Mouse (Mus musculus): ENCODE measurements around the gene Gm43951.

Gene Gm43951

GRCm38 (mm10) chr11:72206341-72207203 lies at the start of gene Gm43951:
TSS of gene Gm43951 (minus strand) at chr11:72206840.
- in situ Hi-C loops (cut with MseI, MboI) = no loop called here

DNA sequence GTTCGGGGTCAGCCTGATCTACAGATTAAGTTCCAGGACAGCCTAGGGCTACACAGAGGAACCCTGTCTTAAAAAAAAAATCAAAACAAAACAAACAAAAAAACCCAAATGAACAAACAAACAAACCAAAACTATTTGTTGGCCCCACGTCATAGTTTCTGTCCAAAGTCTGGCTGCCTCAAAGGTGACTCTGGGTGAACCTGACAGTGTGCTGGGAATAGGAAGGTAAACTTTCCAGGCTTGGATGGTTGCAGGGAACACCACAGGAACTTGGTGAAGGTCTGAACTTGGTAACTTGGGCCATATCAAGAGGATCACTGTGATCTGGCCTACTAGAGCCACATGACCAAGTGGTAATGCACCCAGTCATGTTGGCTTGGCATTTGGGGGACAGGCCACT lies 49.8 kb upstream of the Gm43951 start:
- in situ Hi-C loops (cut with MseI, MboI) = no loop called here

DNA sequence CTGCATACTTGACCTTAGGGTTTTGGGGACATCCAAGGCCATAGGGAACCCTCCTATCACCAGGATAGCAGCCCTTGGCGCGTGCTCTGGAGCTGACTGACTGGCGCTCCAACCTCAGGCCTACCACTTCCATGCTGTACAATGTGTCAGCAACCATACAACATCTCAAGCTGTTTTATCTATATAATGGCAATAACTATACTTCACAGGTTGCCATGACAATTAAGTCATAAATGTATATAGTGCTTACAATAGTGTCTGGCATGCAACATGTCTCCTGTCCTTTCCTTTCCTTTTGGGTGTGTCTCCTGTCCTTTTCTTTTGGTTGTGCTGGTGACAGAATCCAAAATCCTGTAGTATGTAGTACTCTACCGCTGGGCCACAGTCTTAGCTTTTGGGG lies 49.0 kb upstream of the Gm43951 start:
- in situ Hi-C loops (cut with MseI, MboI) = no loop called here

DNA sequence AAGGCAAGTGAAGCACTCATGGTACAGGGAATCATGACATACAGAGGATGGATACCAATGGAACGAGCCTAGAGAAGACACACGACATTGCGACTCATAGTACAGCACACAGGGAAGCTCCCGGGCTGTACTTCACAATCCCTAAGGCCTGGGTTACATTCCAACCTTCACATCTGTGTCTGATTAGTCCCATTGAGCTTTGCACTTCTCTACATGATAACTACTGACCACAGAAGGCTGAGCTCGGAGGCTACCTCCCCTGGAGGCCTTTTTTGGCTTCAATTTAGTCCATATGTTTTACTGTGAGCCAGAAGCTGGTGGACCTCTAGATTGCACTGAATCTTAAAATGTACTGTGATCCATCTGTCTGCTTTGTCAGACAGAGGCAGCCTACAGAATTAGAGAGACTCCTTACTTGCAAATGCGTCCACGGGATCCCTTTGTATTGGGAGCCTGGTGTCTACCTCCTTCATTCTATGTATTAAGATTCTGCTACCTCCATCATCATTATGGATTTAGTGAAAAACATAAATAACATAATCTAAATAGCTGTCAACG lies 38.6 kb upstream of the Gm43951 start:
- in situ Hi-C loops (cut with MseI, MboI) = no loop called here

DNA sequence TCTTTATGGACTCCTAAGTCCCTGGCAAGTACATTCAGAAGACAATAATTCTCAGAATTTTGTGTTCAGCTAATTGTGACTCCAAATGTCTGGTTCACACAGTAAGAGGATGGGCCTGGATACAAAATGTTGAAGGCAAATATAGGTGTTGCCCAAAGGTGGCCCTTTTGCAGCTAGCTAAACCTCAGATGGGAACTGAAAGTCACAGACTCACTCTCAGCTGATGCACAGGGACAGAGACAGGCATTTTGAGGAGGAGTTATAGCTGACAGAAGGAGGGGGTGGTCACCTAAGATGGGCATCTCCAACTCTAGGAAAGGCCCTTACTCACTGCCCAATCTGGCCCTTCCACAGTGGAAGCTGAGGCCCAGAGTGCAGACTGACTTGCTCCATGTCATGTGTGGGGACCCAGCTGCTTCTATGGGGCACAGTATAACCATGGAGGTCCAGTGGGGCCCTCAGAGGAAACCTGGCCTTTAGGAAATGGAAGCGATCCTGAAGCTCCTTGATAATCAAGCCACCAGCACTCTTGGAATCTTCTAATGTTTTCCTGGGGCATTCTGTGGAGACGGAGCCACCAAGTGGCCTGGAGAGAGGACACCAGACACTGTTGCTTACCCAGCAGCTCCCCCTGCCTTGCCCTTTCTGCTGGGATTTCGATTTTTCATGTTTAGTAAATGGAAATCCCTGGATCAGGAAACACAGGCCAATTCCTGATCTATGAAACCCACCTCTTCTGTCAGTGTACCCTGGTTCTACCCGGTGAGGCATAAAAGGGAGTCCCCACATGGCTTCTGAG lies 33.6 kb upstream of the Gm43951 start:
- in situ Hi-C loops (cut with MseI, MboI) = no loop called here

DNA sequence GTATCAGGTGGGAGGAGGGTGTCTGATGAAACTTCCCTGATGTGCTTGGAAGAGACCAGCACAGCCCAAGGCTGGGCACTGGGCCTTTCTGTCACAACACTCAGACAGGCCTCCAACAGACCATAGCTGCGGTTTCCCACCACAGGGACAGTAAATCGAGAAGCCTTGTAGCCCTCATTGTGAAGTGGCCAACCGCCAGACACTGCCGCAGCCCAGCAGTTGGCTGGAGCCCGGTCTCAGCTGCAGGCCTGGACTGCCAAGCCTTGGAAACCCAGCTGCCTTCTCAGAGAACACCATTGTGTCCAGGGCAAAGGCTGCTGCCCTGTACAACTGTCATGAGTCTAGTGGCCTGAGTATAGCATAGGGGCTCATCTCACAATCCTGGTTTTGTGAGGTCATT lies 27.4 kb upstream of the Gm43951 start:
- in situ Hi-C loops (cut with MseI, MboI) = loop anchor here in 1 of 2 experiments (5.0 kb wide), 1 partner anchor 203 kb away; the partner anchor contains the start of gene Ggt6

DNA sequence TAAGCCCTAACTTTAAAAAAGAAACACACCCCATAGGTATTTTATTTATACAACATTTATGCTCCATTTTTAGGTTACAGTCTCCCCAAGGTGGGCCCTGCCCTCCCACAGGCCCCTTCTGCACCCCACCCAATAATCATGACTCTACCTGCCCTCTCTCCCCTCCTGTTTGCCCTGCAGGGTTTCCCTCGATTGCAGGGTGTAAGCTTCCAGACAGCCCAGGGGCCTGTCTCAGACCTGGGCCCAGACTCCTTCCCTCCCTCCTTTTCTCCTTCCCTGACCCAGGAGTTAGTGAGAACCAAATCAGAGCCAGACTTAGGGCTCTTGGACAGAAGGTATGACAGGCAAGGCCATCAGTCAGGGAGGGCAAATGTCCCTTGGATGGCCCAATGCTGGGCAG lies 26.4 kb upstream of the Gm43951 start:
- in situ Hi-C loops (cut with MseI, MboI) = loop anchor here in 1 of 2 experiments (5.0 kb wide), 1 partner anchor 204 kb away; the partner anchor contains the start of gene Ggt6

- in situ Hi-C loops (cut with MseI, MboI) = loop anchor here in 1 of 2 experiments (5.0 kb wide), 1 partner anchor 205 kb away; the partner anchor contains the start of gene Ggt6
Measured at GRCm38 (mm10) chr11:72232068-72232467, 25.4 kb upstream of the Gm43951 start.

- in situ Hi-C loops (cut with MseI, MboI) = loop anchor here (10.0 kb wide), 2 partner anchors 86 to 116 kb away; partner anchors contain the start of gene Fbxo39 (in 1 of the 2)
Measured at GRCm38 (mm10) chr11:72228513-72228912, 21.9 kb upstream of the Gm43951 start.

DNA sequence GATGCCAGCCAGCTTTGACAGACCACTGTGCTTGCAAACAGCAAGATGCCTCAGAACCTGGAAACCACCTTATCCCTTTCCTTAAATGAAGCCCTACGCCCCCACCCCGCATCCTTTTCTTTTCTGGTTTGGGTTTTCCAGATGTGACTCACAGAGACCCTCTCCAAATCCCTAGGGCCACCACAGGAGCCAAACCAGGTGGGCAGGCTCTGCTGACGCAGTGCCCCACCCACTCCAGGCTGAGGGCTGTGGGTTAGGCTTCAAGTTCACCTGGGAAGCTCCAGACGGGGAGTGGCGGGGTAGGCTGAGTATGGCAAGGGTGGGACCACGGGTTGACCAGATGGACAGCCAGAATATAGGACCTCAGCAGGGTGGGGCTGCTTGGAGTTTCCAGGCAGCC lies 20.3 kb upstream of the Gm43951 start:
- in situ Hi-C loops (cut with MseI, MboI) = loop anchor here (10.0 kb wide), 2 partner anchors 88 to 118 kb away; partner anchors contain the start of gene Fbxo39 (in 1 of the 2)

GRCm38 (mm10) chr11:72226020-72226791 lies 19.6 kb upstream of the Gm43951 start:
- in situ Hi-C loops (cut with MseI, MboI) = loop anchor here (10.0 kb wide), 2 partner anchors 89 to 119 kb away; partner anchors contain the start of gene Fbxo39 (in 1 of the 2)

DNA sequence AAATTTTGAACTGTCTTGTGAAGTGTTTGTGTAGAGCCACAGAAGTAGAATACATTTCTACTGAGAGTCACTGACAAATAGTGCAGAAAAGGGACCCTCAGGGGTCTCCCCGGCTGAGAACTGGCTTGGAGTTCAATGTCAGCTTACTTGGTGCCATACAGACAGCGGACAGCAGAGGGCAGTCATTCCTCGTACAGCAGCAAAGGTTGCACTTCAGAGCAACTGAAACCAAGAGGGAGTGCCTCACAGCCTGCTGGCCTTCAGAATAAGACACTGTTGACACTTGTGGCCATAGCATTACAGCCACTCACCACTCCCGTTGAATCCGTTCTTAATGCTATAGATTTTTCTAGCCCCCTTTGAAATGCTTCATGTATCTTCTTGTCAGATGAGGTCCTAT lies 18.2 kb upstream of the Gm43951 start:
- in situ Hi-C loops (cut with MseI, MboI) = loop anchor here (5.0 to 10.0 kb wide), 3 partner anchors 90 to 202 kb away; partner anchors contain the start of gene Fbxo39 (in 1 of the 2)

DNA sequence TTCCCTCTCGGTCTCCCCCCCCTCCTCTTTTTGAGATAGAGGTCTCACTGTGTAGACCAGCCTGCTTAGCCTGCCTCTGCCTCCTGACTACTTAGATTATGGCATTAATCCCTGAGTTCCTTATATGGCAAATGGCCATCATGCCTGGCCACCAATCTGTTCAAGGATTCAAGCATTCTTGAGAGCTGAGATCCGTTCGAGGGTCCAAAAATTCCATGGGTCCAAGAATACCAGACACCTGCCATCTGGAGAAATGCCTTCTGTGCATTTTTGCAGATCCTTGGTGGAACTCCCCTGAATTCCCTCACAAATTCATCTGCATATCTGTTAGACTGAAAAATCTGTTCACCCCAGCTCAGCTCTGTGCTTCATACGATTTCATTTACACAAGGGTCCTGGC lies 16.8 kb upstream of the Gm43951 start:
- in situ Hi-C loops (cut with MseI, MboI) = loop anchor here (5.0 to 10.0 kb wide), 3 partner anchors 91 to 204 kb away; partner anchors contain the start of gene Fbxo39 (in 1 of the 2)

- in situ Hi-C loops (cut with MseI, MboI) = loop anchor here (5.0 to 10.0 kb wide), 3 partner anchors 94 to 206 kb away; partner anchors contain the start of gene Fbxo39 (in 1 of the 2)
Measured at GRCm38 (mm10) chr11:72221278-72221677, 14.6 kb upstream of the Gm43951 start.

DNA sequence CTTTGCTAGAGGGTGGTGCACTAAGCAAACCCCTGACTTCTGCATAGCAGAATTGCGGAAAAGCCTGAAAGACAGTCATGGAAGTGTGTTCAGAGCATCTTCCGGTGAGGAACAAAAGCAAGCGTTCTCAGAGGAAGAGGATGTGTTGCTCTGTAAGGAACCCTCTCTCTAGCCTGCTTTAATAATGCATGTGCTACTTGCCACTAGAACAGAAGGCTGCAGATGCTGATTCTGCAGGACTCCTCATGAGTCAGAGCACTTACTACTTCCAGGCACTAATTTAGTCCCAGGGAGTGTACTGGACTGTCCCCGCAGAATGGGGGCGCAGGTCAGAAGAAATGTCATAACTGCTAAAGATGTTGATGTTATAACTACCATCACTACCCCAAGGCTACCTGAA lies 10.5 kb upstream of the Gm43951 start:
- in situ Hi-C loops (cut with MseI, MboI) = no loop called here

GRCm38 (mm10) chr11:72215410-72215797 lies 8.8 kb upstream of the Gm43951 start, which contains the start of gene Med31:
TSS of gene Med31 (minus strand) at chr11:72215592.
- in situ Hi-C loops (cut with MseI, MboI) = no loop called here

GRCm38 (mm10) chr11:72214591-72215409 lies 8.2 kb upstream of the Gm43951 start:
- in situ Hi-C loops (cut with MseI, MboI) = no loop called here

DNA sequence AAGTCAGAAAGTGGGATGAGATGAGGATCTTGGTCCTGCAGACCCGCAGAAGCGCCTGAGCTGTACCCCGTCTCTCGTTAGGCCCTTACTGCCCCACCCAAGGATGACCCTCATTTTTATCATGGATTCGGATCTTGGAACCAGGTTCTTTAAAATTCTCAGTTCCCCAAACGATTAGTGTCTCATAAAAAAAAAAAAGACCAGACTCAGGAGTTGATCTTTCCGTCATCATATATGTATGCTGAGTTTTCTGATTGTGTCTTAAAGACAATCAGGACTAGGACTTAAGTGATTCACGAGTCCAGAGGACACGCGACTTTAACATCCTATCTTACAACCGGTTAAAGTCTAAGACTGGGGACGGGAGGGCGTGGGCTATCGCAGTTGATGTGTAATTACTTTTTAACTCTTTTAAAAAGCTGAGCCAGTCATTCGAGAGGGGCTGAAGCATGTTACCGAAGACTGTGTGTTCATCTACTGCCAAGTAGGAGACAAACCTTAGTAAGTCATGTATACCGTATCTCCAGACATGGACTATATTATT lies 1.3 kb upstream of the Gm43951 start:
- in situ Hi-C loops (cut with MseI, MboI) = no loop called here

GRCm38 (mm10) chr11:72207204-72207833 lies 679 bp upstream of the Gm43951 start, which contains the start of the genes 4933427D14Rik and Txndc17:
TSS of gene 4933427D14Rik (minus strand) at chr11:72207459.
TSS of gene Txndc17 (plus strand) at chr11:72207547.
- in situ Hi-C loops (cut with MseI, MboI) = no loop called here
